Mouse (Mus musculus) gastrocnemius, postnatal 36 days (tissue): ENCODE measurements around the gene Nnat. TPM values are rescaled to one million over a fixed set of nuclear protein-coding genes. Genes with fewer than 3 reads are reported as not detected.

Source experiments
- DNase-seq, 2 experiments: peaks; one replicate each; pipeline ENCODE4 v3.0.0; 2022
- intact Hi-C: fragments of 180-260 bp; cut with DNase I; formaldehyde crosslinking; loops from one replicate; pipeline ENCODE4 v1.15.1; 2025
- total RNA-seq, 2 experiments: library from RNA; stranded (reverse); gene quantifications; 2 replicates each; pipeline ENCODE4 v1.2.3; 2021

Nnat gene
- total RNA-seq, 2 experiments from 2014 or later, result 0.84 to 1.9 TPM

GRCm38 (mm10) chr2:157546686-157547085, 13.2 kb upstream of the Nnat start:
- intact Hi-C loops, result no loop called here
- no peak for DNase-seq

- intact Hi-C loops, result no loop called here
- DNase-seq, result no peak
These were observed 9.6 kb upstream of the Nnat start for GRCm38 (mm10) chr2:157550292-157550691.

GRCm38 (mm10) chr2:157552158-157552886, 7.6 kb upstream of the Nnat start:
- intact Hi-C loops, result no loop called here
- DNase-seq, result no peak

GRCm38 (mm10) chr2:157556074-157556698, 3.7 kb upstream of the Nnat start:
- intact Hi-C loops, result no loop called here
- DNase-seq, result no peak

- intact Hi-C loops, result no loop called here
These were observed 1.8 kb upstream of the Nnat start for GRCm38 (mm10) chr2:157558051-157558450.

GRCm38 (mm10) chr2:157558520-157558919, 1.4 kb upstream of the Nnat start:
- intact Hi-C loops, result no loop called here
- DNase-seq, result peak; percentile 27 to 32

More at GRCm38 (mm10) chr2:157558051-157558450, 1.8 kb upstream of the Nnat start:
- peak in 1 of 2 experiments; percentile 27 for DNase-seq

GRCm38 (mm10) chr2:157559440-157559839, 438 bp upstream of the Nnat start:
- no peak for DNase-seq
- intact Hi-C loops, result no loop called here

GRCm38 (mm10) chr2:157560302-157560701, 424 bp downstream of the Nnat start:
- intact Hi-C loops, result no loop called here
- no peak for DNase-seq

GRCm38 (mm10) chr2:157561165-157561836, 1.4 kb downstream of the Nnat start:
- DNase-seq, result peak; percentile 40 to 82
- intact Hi-C loops, result no loop called here

GRCm38 (mm10) chr2:157563031-157563430, 3.2 kb downstream of the Nnat start:
- no peak for DNase-seq
- intact Hi-C loops, result no loop called here

GRCm38 (mm10) chr2:157564723-157565122, 4.8 kb downstream of the Nnat start:
- DNase-seq, result no peak

GRCm38 (mm10) chr2:157565446-157565845, 5.6 kb downstream of the Nnat start:
- intact Hi-C loops, result no loop called here
- DNase-seq, result no peak

More at GRCm38 (mm10) chr2:157564723-157565122, 4.8 kb downstream of the Nnat start:
- intact Hi-C loops, result no loop called here

GRCm38 (mm10) chr2:157565898-157566259, 6.0 kb downstream of the Nnat start:
- no peak for DNase-seq
- intact Hi-C loops, result no loop called here

- DNase-seq, result peak; percentile 75 to 84
- intact Hi-C loops, result no loop called here
These were observed 6.5 kb downstream of the Nnat start for GRCm38 (mm10) chr2:157566260-157566952.

GRCm38 (mm10) chr2:157567235-157567961, 7.5 kb downstream of the Nnat start:
- intact Hi-C loops, result no loop called here
- no peak for DNase-seq

- no peak for DNase-seq
- intact Hi-C loops, result no loop called here
These were observed 9.0 kb downstream of the Nnat start for GRCm38 (mm10) chr2:157568881-157569280.

- intact Hi-C loops, result loop anchor here (2.0 kb wide), 1 partner anchor 89 kb away; no protein-coding TSS in a partner anchor
- DNase-seq, result no peak
These were observed 10.1 kb downstream of the Nnat start for GRCm38 (mm10) chr2:157569796-157570485.

- no peak for DNase-seq
These were observed 11.4 kb downstream of the Nnat start, which contains the start of gene Blcap for GRCm38 (mm10) chr2:157571224-157571832. TSS of gene Blcap (minus strand) at chr2:157571274.

GRCm38 (mm10) chr2:157572786-157573185, 12.9 kb downstream of the Nnat start:
- intact Hi-C loops, result loop anchor here (2.0 kb wide), 2 partner anchors 232 to 286 kb away; no protein-coding TSS in a partner anchor

More at GRCm38 (mm10) chr2:157571224-157571832, 11.4 kb downstream of the Nnat start, which contains the start of gene Blcap:
- intact Hi-C loops, result loop anchor here (1.0 to 2.0 kb wide), 2 partner anchors 91 to 113 kb away; no protein-coding TSS in a partner anchor

More at GRCm38 (mm10) chr2:157572786-157573185, 12.9 kb downstream of the Nnat start:
- DNase-seq, result no peak
